Mouse (Mus musculus) forebrain, embryonic 15.5 days (tissue): ENCODE results near the gene Adar. TPM values are rescaled to one million over a fixed set of nuclear protein-coding genes. Genes with fewer than 3 reads are reported as not detected.

Experiments
- ATAC-seq: fragments of 200-750 bp; cut with Nextera tagmentation; replicated peaks from 2 replicates; pipeline ENCODE4 v1.8.0; 2017; ENCODE audit warnings: mild to moderate bottlenecking, moderate TSS enrichment, moderate library complexity
- H3K27ac ChIP-seq: fragments of 300-500 bp; sonication (generic); replicated peaks from 2 replicates; pipeline ENCODE4 v1.5.1; 2015; ENCODE audit warnings: mild to moderate bottlenecking, inconsistent platforms
- H3K27me3 ChIP-seq: fragments of 300-500 bp; sonication (generic); 2 replicates; pipeline ENCODE4 v1.6.1; 2015; ENCODE audit warnings: inconsistent platforms
- H3K36me3 ChIP-seq: fragments of 300-500 bp; sonication (generic); 2 replicates; pipeline ENCODE4 v1.6.1; 2015; ENCODE audit warnings: mild to moderate bottlenecking, inconsistent platforms
- H3K4me1 ChIP-seq: fragments of 300-500 bp; sonication (generic); 2 replicates; pipeline ENCODE4 v1.6.1; 2015; ENCODE audit warnings: inconsistent platforms
- H3K4me2 ChIP-seq: fragments of 300-500 bp; sonication (generic); replicated peaks from 2 replicates; pipeline ENCODE4 v1.6.1; 2015; ENCODE audit warnings: mild to moderate bottlenecking, inconsistent platforms
- H3K4me3 ChIP-seq: fragments of 300-500 bp; sonication (generic); 2 replicates; pipeline ENCODE4 v1.5.1; 2015; ENCODE audit warnings: mild to moderate bottlenecking, inconsistent platforms
- H3K9ac ChIP-seq: fragments of 300-500 bp; sonication (generic); replicated peaks from 2 replicates; pipeline ENCODE4 v1.6.1; 2015; ENCODE audit warnings: mild to moderate bottlenecking, inconsistent platforms
- H3K9me3 ChIP-seq: fragments of 300-500 bp; sonication (generic); 2 replicates; pipeline ENCODE4 v1.6.1; 2016; ENCODE audit warnings: inconsistent platforms
- WGBS: fragments of 180-500 bp; shearing (Covaris S2); methylation state at CpG from one replicate; pipeline ENCODE4 v1.1.7; 2015; ENCODE audit warnings: mixed read lengths; 5-methylcytosine and 5-hydroxymethylcytosine counted together
- polyA plus RNA-seq: library from polyadenylated mRNA; unstranded; fragments of >200 nt; fragmentation: Nextera tagmentation; extraction: Ambion mirVana; gene quantifications from 2 replicates; pipeline ENCODE4 v1.2.1, GENCODE M21; 2015

The Adar gene
- polyA plus RNA-seq, 1 experiment from 2014 or later = 25.6 TPM

GRCm38 (mm10) chr3:89755283-89755682, 40.5 kb downstream of the Adar start:
- peaks cover 28% of the 10 kb centered on the region for H3K4me1 ChIP-seq
- no peak overlapping the region for H3K27ac ChIP-seq
- no peaks in the 10 kb centered on the region for H3K9me3 ChIP-seq
- H3K4me3 ChIP-seq = no peak overlapping the region
- H3K9ac ChIP-seq = no peak overlapping the region
- ATAC-seq = no peak
- no peaks in the 10 kb centered on the region for H3K27me3 ChIP-seq
- H3K36me3 ChIP-seq = peaks cover 67% of the 10 kb centered on the region
- no peak overlapping the region for H3K4me2 ChIP-seq
- WGBS = 74% methylated on average over 6 of the region's 6 CpGs

- Histone ChIP-seq H3K9ac (no peak overlapping the region), H3K36me3 (peaks cover 68% of the 10 kb centered on the region), H3K27ac (no peak overlapping the region), H3K27me3 (no peaks in the 10 kb centered on the region), H3K9me3 (no peaks in the 10 kb centered on the region), H3K4me1 (peaks cover 39% of the 10 kb centered on the region), H3K4me2 (no peak overlapping the region), H3K4me3 (no peak overlapping the region)
- whole genome bisulfite sequencing = 71% methylated on average over 2 of the region's 2 CpGs
- ATAC-seq = no peak
Observed at GRCm38 (mm10) chr3:89757851-89758250, 43.0 kb downstream of the Adar start.

GRCm38 (mm10) chr3:89759786-89760185, 45.0 kb downstream of the Adar start:
- Histone ChIP-seq H3K4me3 (peak overlapping the region; percentile 10), H3K27me3 (no peaks in the 10 kb centered on the region), H3K4me2 (peak overlapping the region; percentile 21), H3K36me3 (peaks cover 52% of the 10 kb centered on the region), H3K9ac (peak overlapping the region; percentile 13; the same call in 1 of the 2 replicates), H3K27ac (peak overlapping the region; percentile 63), H3K4me1 (peaks cover 54% of the 10 kb centered on the region), H3K9me3 (no peaks in the 10 kb centered on the region)
- peak; percentile 46 for ATAC-seq
- 54% methylated on average over 3 of the region's 3 CpGs for WGBS

GRCm38 (mm10) chr3:89764119-89764724, 49.4 kb downstream of the Adar start, which contains the start of gene Chrnb2:
TSS of gene Chrnb2 (minus strand) at chr3:89764632.
- peaks cover 41% of the 10 kb centered on the region for H3K4me1 ChIP-seq
- peak within 1 kb of the TSS; percentile 64 for H3K4me3 ChIP-seq
- peak within 1 kb of the TSS; percentile 79 for H3K9ac ChIP-seq
- no peaks in the 10 kb centered on the region for H3K9me3 ChIP-seq
- peak within 1 kb of the TSS; percentile 49 for H3K4me2 ChIP-seq
- no peaks in the 10 kb centered on the region for H3K27me3 ChIP-seq
- WGBS = 1% methylated on average over 36 of the region's 36 CpGs
- peaks cover 26% of the 10 kb centered on the region for H3K36me3 ChIP-seq
- peak; percentile 77 for ATAC-seq
- H3K27ac ChIP-seq = peak within 1 kb of the TSS; percentile 81

- Histone ChIP-seq H3K4me1 (peaks cover 34% of the 10 kb centered on the region), H3K27ac (no peak overlapping the region), H3K36me3 (no peaks in the 10 kb centered on the region), H3K9me3 (no peaks in the 10 kb centered on the region), H3K9ac (no peak overlapping the region), H3K27me3 (no peaks in the 10 kb centered on the region), H3K4me3 (no peak overlapping the region), H3K4me2 (no peak overlapping the region)
- no peak for ATAC-seq
- 78% methylated on average over 7 of the region's 7 CpGs for WGBS
Observed at GRCm38 (mm10) chr3:89769584-89769983, 54.8 kb downstream of the Adar start.

DNA sequence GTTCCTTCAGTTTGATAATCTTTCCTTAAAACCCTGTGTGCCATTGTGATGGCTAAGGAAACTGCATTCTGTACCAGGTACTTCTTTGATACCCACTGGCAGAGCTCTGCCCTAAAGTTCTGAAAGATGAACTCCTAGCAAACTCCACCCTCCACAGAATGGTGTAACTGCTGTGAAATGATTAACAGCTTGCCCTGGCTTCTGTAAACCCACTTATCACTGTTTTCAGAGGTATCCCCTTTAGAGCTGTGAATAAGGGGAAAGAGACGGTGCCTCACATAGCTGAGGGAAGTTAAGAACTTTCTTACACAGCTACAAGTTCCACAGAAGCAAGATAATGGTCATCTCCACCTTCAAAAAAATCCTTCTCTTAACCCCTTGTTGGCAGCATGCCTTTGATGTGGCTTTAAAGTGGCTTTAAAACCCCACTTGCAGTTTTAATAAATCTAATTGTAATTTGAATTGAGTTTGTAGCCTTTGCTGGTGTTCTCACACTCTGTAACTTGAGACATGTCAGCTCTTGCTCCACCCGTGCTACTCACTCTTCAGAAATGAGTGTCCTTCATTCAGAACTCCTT, 55.7 kb downstream of the Adar start:
- H3K27me3 ChIP-seq = no peaks in the 10 kb centered on the region
- H3K4me1 ChIP-seq = peaks cover 36% of the 10 kb centered on the region
- H3K4me2 ChIP-seq = no peak overlapping the region
- no peaks in the 10 kb centered on the region for H3K9me3 ChIP-seq
- WGBS = 50% methylated on average over 2 of the region's 2 CpGs
- no peak overlapping the region for H3K27ac ChIP-seq
- ATAC-seq = no peak
- no peak overlapping the region for H3K4me3 ChIP-seq
- no peaks in the 10 kb centered on the region for H3K36me3 ChIP-seq
- H3K9ac ChIP-seq = no peak overlapping the region

DNA sequence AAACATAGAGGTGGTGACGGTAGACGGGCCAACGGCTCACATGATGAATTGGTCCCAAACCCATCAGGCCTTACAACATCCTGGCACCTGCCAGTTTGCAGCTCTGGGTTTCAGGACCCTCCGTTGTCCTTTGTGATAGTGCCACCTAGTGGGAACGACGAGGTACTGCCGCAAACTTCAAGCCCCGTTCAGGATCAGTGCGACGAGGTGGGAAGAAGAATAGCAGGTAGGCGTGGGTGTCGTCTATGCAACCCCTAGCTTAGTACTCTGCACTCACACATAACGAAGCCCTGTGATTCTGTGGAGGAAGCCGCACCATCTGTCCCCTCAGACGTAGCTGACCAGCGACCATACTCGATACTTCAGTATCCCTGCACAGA, 57.8 kb downstream of the Adar start:
- peak overlapping the region; percentile 80 for H3K4me2 ChIP-seq
- peaks cover 15% of the 10 kb centered on the region for H3K36me3 ChIP-seq
- peak overlapping the region; percentile 89 for H3K4me3 ChIP-seq
- no peaks in the 10 kb centered on the region for H3K9me3 ChIP-seq
- H3K27me3 ChIP-seq = no peaks in the 10 kb centered on the region
- ATAC-seq = no peak
- WGBS = under 1% methylated on average over 17 of the region's 17 CpGs
- peak overlapping the region; percentile 96 for H3K9ac ChIP-seq
- peaks cover 42% of the 10 kb centered on the region for H3K4me1 ChIP-seq
- H3K27ac ChIP-seq = peak overlapping the region; percentile 92

- peak; percentile 95 for ATAC-seq
- H3K36me3 ChIP-seq = peaks cover 19% of the 10 kb centered on the region
- H3K9me3 ChIP-seq = no peaks in the 10 kb centered on the region
Observed at GRCm38 (mm10) chr3:89772968-89773709, 58.3 kb downstream of the Adar start, which contains the start of gene Ube2q1. TSS of gene Ube2q1 (plus strand) at chr3:89773616.

GRCm38 (mm10) chr3:89773740-89774211, 59.0 kb downstream of the Adar start:
- peaks cover 42% of the 10 kb centered on the region for H3K4me1 ChIP-seq
- no peaks in the 10 kb centered on the region for H3K9me3 ChIP-seq
- ATAC-seq = no peak; the same call in 1 of the 2 replicates
- peak overlapping the region; percentile 96 for H3K9ac ChIP-seq
- peak overlapping the region; percentile 92 for H3K27ac ChIP-seq
- peaks cover 25% of the 10 kb centered on the region for H3K36me3 ChIP-seq
- WGBS = under 1% methylated on average over 31 of the region's 37 CpGs
- no peaks in the 10 kb centered on the region for H3K27me3 ChIP-seq
- H3K4me2 ChIP-seq = peak overlapping the region; percentile 80
- peak overlapping the region; percentile 89 for H3K4me3 ChIP-seq

More at GRCm38 (mm10) chr3:89772968-89773709, 58.3 kb downstream of the Adar start, which contains the start of gene Ube2q1:
- H3K27ac ChIP-seq = peak within 1 kb of the TSS; percentile 92
- peak within 1 kb of the TSS; percentile 96 for H3K9ac ChIP-seq
- H3K4me3 ChIP-seq = peak within 1 kb of the TSS; percentile 89
- peak within 1 kb of the TSS; percentile 80 for H3K4me2 ChIP-seq
- H3K27me3 ChIP-seq = no peaks in the 10 kb centered on the region
- WGBS = under 1% methylated on average over 64 of the region's 90 CpGs
- peaks cover 42% of the 10 kb centered on the region for H3K4me1 ChIP-seq

DNA sequence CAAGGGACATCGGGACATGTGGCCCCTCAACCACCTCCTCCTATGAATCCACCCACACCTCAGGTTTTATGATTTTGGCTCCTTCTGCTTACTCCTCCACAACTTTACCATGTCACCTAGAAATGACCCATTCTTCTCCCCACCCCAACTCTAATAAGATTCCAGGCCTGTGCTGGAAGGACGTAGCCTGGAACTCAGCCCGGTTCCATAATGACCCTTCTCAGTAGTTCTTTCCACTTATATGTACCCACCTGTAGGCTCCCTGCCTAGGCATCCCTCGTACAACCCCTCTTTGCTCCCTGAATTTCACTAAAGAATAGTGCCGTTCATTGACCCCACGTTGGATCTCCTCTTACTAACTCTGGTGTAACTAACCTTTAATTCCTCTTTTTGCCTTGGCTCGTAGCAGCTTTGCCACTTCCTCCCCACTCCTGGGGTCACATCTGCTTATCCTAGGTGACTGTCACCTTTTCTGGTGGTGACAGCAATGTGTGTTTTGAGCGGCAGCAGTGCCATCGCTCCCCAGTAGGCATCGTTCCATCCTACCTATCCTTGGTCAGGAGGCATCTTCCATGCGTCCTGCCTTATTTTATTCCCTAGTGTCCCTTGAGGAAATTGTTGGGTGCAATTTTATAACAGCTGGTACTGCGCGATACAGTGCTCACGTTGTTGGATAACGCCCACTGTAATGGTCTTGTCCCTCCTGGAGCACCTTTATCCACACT, 59.6 kb downstream of the Adar start:
- Histone ChIP-seq H3K9ac (peak overlapping the region; percentile 96), H3K36me3 (peaks cover 31% of the 10 kb centered on the region), H3K27me3 (no peaks in the 10 kb centered on the region), H3K27ac (peak overlapping the region; percentile 92), H3K4me3 (peak overlapping the region; percentile 89), H3K9me3 (no peaks in the 10 kb centered on the region), H3K4me2 (peak overlapping the region; percentile 80), H3K4me1 (peaks cover 42% of the 10 kb centered on the region)
- no peak for ATAC-seq
- 49% methylated on average over 15 of the region's 15 CpGs for WGBS

- H3K27me3 ChIP-seq = no peaks in the 10 kb centered on the region
- WGBS = 85% methylated on average over 4 of the region's 4 CpGs
- no peak overlapping the region for H3K27ac ChIP-seq
- peaks cover 37% of the 10 kb centered on the region for H3K4me1 ChIP-seq
- no peak overlapping the region for H3K4me2 ChIP-seq
- no peak overlapping the region for H3K9ac ChIP-seq
- H3K9me3 ChIP-seq = no peaks in the 10 kb centered on the region
- H3K4me3 ChIP-seq = no peak overlapping the region
- no peak for ATAC-seq
- H3K36me3 ChIP-seq = peaks cover 47% of the 10 kb centered on the region
Observed at GRCm38 (mm10) chr3:89776001-89776400, 61.2 kb downstream of the Adar start.
